Mouse (Mus musculus): Measurements from ENCODE around the gene Doc2g. TPM values are rescaled to one million over a fixed set of nuclear protein-coding genes. Genes with fewer than 3 reads are reported as not detected.

Gene Doc2g
- total and polyA plus RNA-seq, 3 experiments, result 3.3 to 10.0 (median 4.7) TPM

DNA sequence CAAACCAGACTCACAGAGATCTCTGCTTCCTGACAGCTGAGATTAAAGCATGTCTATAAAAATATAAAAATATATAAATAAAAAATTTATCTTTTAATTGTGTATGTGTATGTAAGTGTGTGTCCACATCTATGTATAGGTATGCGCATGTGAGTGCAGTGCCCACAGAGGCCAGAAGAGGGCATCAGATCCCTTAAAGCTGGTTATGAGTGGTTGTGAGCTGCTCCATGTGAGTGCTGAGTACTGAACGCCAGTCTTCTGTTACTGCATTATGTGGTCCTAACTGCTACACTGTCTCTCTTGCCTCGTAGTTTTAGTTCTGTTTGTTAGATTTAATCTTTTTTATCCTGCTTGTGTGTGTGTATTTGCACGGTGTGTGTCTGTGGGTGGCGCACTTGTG, 47.9 kb downstream of the Doc2g start:
- Histone ChIP-seq H3K9me3 (replicated peaks) (peaks cover 8% of the 10 kb centered on the region), H3K36me3 (replicated peaks) (peaks cover 2% of the 10 kb centered on the region), H3K4me1 (ENCODE audit: insufficient read depth, low read depth, low read length) (peaks cover 7% of the 10 kb centered on the region; the same call in 1 of the 2 replicates), H3K27me3 (ENCODE audit: insufficient read depth, low read length) (peaks cover 7% of the 10 kb centered on the region), H3K4me3 (ENCODE audit: low read depth, low read length) (no peak overlapping the region)
- no peak for TF ChIP-seq GATA2 (IDR thresholded peaks at IDR 0.05; ENCODE audit: borderline replicate concordance, low read depth, low read length)
- TF ChIP-seq POLR2AphosphoS5 (IDR thresholded peaks at IDR 0.05; ENCODE audit: insufficient replicate concordance, low read depth, low read length), result no peak
- no peak for TF ChIP-seq CTCF (IDR thresholded peaks at IDR 0.05; ENCODE audit: low read depth, low read length)
- TF ChIP-seq GATA1 (IDR thresholded peaks at IDR 0.05; ENCODE audit: borderline replicate concordance, low read length), result no peak
- no peak for TF ChIP-seq TAL1 (conservative IDR thresholded peaks at IDR 0.05; ENCODE audit: low read depth, low read length)
- DNase-seq (ENCODE audit: low spot score) (no peak), ATAC-seq (ENCODE audit: extremely low read depth, insufficient number of reproducible peaks, low FRiP score, poor library complexity, severe bottlenecking) (no peak)

DNA sequence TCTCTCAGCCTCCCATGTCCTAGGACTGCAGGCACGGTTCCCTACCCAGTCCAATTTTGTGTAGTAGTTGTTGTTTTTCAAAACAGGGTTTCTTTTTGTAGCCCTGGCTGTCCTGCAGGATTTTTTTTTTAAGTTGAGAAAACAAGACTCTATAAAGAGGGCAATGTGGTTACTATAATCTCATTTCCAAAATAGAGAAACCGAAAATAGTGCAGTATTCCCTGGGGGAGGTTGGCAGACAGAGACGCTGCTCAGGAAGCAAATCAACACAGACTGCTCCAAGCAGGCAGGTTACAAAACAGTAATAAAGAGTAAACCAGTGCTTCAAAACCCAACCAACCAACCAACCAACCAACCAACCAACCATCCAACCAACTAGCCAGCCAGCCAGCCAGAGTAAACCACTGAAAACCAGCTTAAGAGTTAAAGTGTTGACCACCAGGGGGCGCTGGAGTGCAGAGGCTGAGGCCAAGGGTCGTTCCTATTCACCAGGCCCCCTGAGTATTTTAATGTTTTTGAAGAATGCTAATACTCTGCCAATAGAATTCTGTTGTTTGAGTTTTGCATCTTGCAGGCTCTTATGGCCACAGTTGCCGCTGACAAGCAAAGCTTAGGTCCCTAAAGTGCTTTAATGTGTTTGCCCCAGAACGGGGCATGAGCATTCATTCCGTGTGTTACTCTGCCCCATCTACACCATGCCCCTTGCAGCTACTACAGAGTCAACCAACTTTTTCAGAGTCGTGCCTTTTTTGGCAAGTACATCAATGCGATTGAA, 48.8 kb downstream of the Doc2g start:
- TF ChIP-seq CTCF (IDR thresholded peaks at IDR 0.05; ENCODE audit: low read depth, low read length) (peak; percentile 62), GATA1 (IDR thresholded peaks at IDR 0.05; ENCODE audit: borderline replicate concordance, low read length) (no peak)
- peaks cover 5% of the 10 kb centered on the region for H3K9me3 ChIP-seq (replicated peaks)
- ATAC-seq (ENCODE audit: extremely low read depth, insufficient number of reproducible peaks, low FRiP score, poor library complexity, severe bottlenecking), result no peak
- no peak overlapping the region for H3K4me3 ChIP-seq (ENCODE audit: low read depth, low read length)
- peaks cover 7% of the 10 kb centered on the region for H3K27me3 ChIP-seq (ENCODE audit: insufficient read depth, low read length)
- H3K36me3 ChIP-seq (replicated peaks), result peaks cover 5% of the 10 kb centered on the region
- DNase-seq (ENCODE audit: low spot score), result no peak
- H3K4me1 ChIP-seq (ENCODE audit: insufficient read depth, low read depth, low read length), result peaks cover 7% of the 10 kb centered on the region

DNA sequence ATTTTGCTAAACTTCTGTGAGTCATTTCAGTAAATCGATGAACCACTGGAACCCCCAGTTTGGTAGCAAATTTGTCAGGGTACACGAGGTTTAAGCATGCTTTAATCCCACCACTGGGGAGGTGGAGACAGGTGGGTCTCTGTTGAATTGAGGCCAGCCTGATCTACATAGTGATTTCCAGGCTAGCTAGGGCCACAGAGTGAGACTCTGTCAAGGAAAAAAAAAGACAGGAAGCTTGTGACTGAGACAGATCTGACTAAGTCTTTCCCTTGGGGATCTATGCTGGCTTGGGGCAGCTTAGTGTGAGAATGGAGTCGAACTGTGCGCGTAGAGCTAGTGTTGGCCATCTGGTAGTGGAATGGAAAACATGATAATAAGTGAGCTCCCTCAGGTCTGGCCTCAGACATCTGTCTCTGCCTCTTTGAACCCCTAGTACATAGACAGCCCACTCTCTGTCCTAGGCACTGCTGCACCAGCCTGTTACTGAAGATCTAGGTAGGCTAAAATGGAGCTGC, 49.5 kb downstream of the Doc2g start:
- TF ChIP-seq GATA2 (IDR thresholded peaks at IDR 0.05; ENCODE audit: borderline replicate concordance, low read depth, low read length) (no peak), GATA1 (IDR thresholded peaks at IDR 0.05; ENCODE audit: borderline replicate concordance, low read length) (no peak), CTCF (IDR thresholded peaks at IDR 0.05; ENCODE audit: low read depth, low read length) (no peak), POLR2AphosphoS5 (IDR thresholded peaks at IDR 0.05; ENCODE audit: insufficient replicate concordance, low read depth, low read length) (no peak), TAL1 (conservative IDR thresholded peaks at IDR 0.05; ENCODE audit: low read depth, low read length) (no peak)
- Histone ChIP-seq H3K4me1 (ENCODE audit: insufficient read depth, low read depth, low read length) (peaks cover 4% of the 10 kb centered on the region; the same call in 1 of the 2 replicates), H3K27me3 (ENCODE audit: insufficient read depth, low read length) (peaks cover 7% of the 10 kb centered on the region), H3K9me3 (replicated peaks) (peaks cover 5% of the 10 kb centered on the region), H3K4me3 (ENCODE audit: low read depth, low read length) (no peak overlapping the region), H3K36me3 (replicated peaks) (peaks cover 8% of the 10 kb centered on the region)
- ATAC-seq (ENCODE audit: extremely low read depth, insufficient number of reproducible peaks, low FRiP score, poor library complexity, severe bottlenecking) (no peak), DNase-seq (ENCODE audit: low spot score) (no peak)

DNA sequence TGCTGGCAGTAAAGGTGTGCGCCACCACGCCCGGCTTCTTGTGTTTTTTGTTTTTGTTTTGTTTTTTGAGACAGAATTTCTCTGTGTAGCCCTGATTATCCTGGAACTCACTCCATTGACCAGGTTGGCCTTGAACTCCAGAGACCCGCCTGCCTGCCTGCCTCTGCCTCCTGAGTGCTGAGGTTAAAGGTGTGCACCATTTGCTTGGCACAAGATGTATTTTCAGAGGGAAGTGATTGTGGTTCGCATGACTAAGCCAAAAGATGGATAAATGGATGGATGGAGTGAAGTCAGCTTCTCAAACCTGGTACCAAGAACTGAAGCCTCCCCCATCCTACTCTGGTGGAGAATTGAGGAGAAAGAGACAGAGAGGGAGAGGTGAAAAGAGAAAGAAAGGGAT, 51.5 kb downstream of the Doc2g start:
- no peak for DNase-seq (ENCODE audit: low spot score)
- H3K27me3 ChIP-seq (ENCODE audit: insufficient read depth, low read length), result peaks cover 6% of the 10 kb centered on the region
- H3K4me1 ChIP-seq (ENCODE audit: insufficient read depth, low read depth, low read length), result peaks cover 24% of the 10 kb centered on the region
- H3K4me3 ChIP-seq (ENCODE audit: low read depth, low read length), result no peak overlapping the region
- ATAC-seq (ENCODE audit: extremely low read depth, insufficient number of reproducible peaks, low FRiP score, poor library complexity, severe bottlenecking), result no peak
- peaks cover 5% of the 10 kb centered on the region for H3K9me3 ChIP-seq (replicated peaks)
- TF ChIP-seq POLR2AphosphoS5 (IDR thresholded peaks at IDR 0.05; ENCODE audit: insufficient replicate concordance, low read depth, low read length) (no peak), GATA2 (IDR thresholded peaks at IDR 0.05; ENCODE audit: borderline replicate concordance, low read depth, low read length) (no peak), TAL1 (conservative IDR thresholded peaks at IDR 0.05; ENCODE audit: low read depth, low read length) (no peak), GATA1 (IDR thresholded peaks at IDR 0.05; ENCODE audit: borderline replicate concordance, low read length) (no peak), CTCF (IDR thresholded peaks at IDR 0.05; ENCODE audit: low read depth, low read length) (no peak)
- H3K36me3 ChIP-seq (replicated peaks), result peaks cover 12% of the 10 kb centered on the region

DNA sequence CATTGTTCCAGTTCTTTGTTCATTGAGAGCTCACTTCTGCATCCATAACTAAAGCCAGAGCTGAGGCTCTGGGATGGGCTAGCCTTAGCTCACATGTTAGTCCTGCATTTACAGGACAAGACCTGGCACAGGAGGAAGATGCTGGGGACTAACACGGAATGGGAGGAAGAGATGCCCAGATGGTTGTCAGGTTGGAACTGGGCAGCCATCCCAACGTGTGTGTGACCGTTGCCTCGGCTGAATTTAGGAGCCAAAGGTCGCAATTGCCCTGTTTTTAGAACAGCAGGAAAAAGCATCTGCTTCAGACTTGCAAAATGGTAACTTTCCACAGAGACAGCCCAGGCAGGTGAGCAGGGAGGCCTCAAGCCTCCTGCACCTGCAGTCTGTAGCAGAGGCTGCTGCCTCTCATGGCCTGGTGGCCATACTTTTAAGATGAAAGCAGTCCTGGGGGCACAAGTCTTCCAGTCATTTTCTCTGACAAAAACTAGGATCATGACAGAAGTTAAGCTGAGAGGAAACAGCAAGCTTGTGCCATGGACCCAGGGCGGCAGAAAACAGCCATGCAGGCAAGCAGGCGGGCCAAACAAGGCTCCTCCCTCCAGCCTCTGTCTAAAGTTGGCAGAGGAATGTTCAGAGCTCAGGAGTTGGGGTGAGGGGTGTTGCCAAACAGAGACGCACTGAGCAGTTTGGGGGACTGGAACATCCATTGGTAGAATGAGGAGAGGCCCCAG, 52.3 kb downstream of the Doc2g start:
- Histone ChIP-seq H3K4me1 (ENCODE audit: insufficient read depth, low read depth, low read length) (peaks cover 26% of the 10 kb centered on the region), H3K9me3 (replicated peaks) (peaks cover 5% of the 10 kb centered on the region), H3K36me3 (replicated peaks) (peaks cover 12% of the 10 kb centered on the region), H3K27me3 (ENCODE audit: insufficient read depth, low read length) (peaks cover 4% of the 10 kb centered on the region), H3K4me3 (ENCODE audit: low read depth, low read length) (no peak overlapping the region)
- no peak for ATAC-seq (ENCODE audit: extremely low read depth, insufficient number of reproducible peaks, low FRiP score, poor library complexity, severe bottlenecking)
- no peak for DNase-seq (ENCODE audit: low spot score)
- no peak for TF ChIP-seq TAL1 (conservative IDR thresholded peaks at IDR 0.05; ENCODE audit: low read depth, low read length)
- TF ChIP-seq GATA1 (IDR thresholded peaks at IDR 0.05; ENCODE audit: borderline replicate concordance, low read length), result no peak
- TF ChIP-seq POLR2AphosphoS5 (IDR thresholded peaks at IDR 0.05; ENCODE audit: insufficient replicate concordance, low read depth, low read length), result no peak
- TF ChIP-seq GATA2 (IDR thresholded peaks at IDR 0.05; ENCODE audit: borderline replicate concordance, low read depth, low read length), result no peak
- no peak for TF ChIP-seq CTCF (IDR thresholded peaks at IDR 0.05; ENCODE audit: low read depth, low read length)
